Mouse (Mus musculus) neural tube, embryonic 12.5 days (tissue): Measurements from ENCODE around the gene Ube2q2. TPM values are rescaled to one million over a fixed set of nuclear protein-coding genes. Genes with fewer than 3 reads are reported as not detected.
"Not testable (repeated sequence)": the region's sequence is repeated elsewhere in the genome, so short reads cannot be mapped to it uniquely, and the experiment has no call there.

Experiments used
- ATAC-seq: fragments of 200-750 bp; cut with Nextera tagmentation; 2 replicates; pipeline ENCODE4 v1.8.0; 2017; ENCODE audit warnings: low read depth, mild to moderate bottlenecking, moderate TSS enrichment, moderate library complexity; ENCODE audit not compliant: low FRiP score
- H3K27ac ChIP-seq: fragments of 300-500 bp; sonication (generic); 2 replicates; pipeline ENCODE4 v1.5.1; 2016
- H3K27me3 ChIP-seq: fragments of 300-500 bp; sonication (generic); replicated peaks from 2 replicates; pipeline ENCODE4 v1.6.1; 2016; ENCODE audit warnings: mild to moderate bottlenecking
- H3K36me3 ChIP-seq: fragments of 300-500 bp; sonication (generic); 2 replicates; pipeline ENCODE4 v1.6.1; 2016; ENCODE audit warnings: mild to moderate bottlenecking
- H3K4me1 ChIP-seq: fragments of 300-500 bp; sonication (generic); 2 replicates; pipeline ENCODE4 v1.6.1; 2016
- H3K4me2 ChIP-seq: fragments of 300-500 bp; sonication (generic); replicated peaks from 2 replicates; pipeline ENCODE4 v1.6.1; 2016; ENCODE audit warnings: mild to moderate bottlenecking
- H3K4me3 ChIP-seq: fragments of 300-500 bp; sonication (generic); 2 replicates; pipeline ENCODE4 v1.5.1; 2016
- H3K9ac ChIP-seq: fragments of 300-500 bp; sonication (generic); 2 replicates; pipeline ENCODE4 v1.6.1; 2016; ENCODE audit warnings: mild to moderate bottlenecking
- H3K9me3 ChIP-seq: fragments of 300-500 bp; sonication (generic); 2 replicates; pipeline ENCODE4 v1.6.1; 2016; ENCODE audit warnings: mild to moderate bottlenecking
- WGBS: fragments of 180-500 bp; shearing (Covaris S2); methylation state at CpG from one replicate; pipeline ENCODE4 v1.1.7; 2016; 5-methylcytosine and 5-hydroxymethylcytosine counted together
- polyA plus RNA-seq: library from polyadenylated mRNA; unstranded; fragments of >200 nt; fragmentation: Nextera tagmentation; extraction: Ambion mirVana; gene quantifications from 2 replicates; pipeline ENCODE4 v1.2.1, GENCODE M21; 2016

Gene Ube2q2
- polyA plus RNA-seq, 1 experiment from 2014 or later = 54.5 TPM

DNA sequence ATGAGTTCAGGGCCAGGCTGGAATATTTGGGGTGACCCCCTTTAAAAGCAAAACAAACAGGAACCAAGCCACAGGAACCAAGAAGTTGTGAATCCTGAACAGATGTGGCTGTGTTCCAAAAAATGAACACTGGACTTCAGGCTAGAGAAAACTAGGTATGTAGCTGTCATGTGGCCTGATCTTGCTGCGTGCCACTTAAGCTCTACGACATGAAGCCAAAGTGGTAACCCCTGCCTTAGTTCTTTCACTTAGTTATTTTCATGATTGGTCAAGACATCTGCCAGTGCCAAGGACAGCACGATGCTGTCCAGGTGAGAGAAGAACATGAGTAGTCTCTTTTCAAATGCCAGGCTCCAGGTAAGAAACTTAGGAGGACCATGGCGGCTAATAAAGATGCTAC lies 98.3 kb downstream of the Ube2q2 start:
- H3K9me3 ChIP-seq = no peaks in the 10 kb centered on the region
- no peaks in the 10 kb centered on the region for H3K36me3 ChIP-seq
- no peak overlapping the region for H3K9ac ChIP-seq
- no peak for ATAC-seq
- H3K4me1 ChIP-seq = no peaks in the 10 kb centered on the region
- H3K4me3 ChIP-seq = no peak overlapping the region
- no peak overlapping the region for H3K4me2 ChIP-seq
- no peaks in the 10 kb centered on the region for H3K27me3 ChIP-seq
- 96% methylated on average over 4 of the region's 4 CpGs for WGBS
- no peak overlapping the region for H3K27ac ChIP-seq

DNA sequence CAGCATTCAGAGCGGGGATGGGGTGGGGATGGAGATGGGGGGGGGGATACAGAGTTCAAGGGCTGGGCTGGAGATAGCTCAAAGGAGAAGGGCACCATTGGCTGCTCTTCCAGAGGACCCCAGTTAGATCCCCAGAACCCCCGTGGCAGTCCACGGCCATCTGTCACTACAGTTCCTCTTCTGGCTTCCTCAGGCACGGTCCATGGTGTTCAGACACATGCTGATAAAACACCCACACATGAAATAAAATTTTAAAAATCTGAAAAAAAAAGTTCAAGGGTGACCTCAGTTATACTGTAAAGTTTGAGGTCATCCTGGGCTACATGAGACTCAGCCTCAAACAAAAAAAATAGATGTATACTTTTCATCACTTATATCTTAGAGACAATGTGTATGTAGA lies 99.8 kb downstream of the Ube2q2 start:
- no peaks in the 10 kb centered on the region for H3K27me3 ChIP-seq
- H3K9me3 ChIP-seq = no peaks in the 10 kb centered on the region
- H3K36me3 ChIP-seq = no peaks in the 10 kb centered on the region
- no peak overlapping the region for H3K27ac ChIP-seq
- ATAC-seq = no peak
- no peaks in the 10 kb centered on the region for H3K4me1 ChIP-seq
- H3K4me3 ChIP-seq = no peak overlapping the region
- no peak overlapping the region for H3K9ac ChIP-seq
- 85% methylated on average over 4 of the region's 4 CpGs for WGBS
- H3K4me2 ChIP-seq = no peak overlapping the region

DNA sequence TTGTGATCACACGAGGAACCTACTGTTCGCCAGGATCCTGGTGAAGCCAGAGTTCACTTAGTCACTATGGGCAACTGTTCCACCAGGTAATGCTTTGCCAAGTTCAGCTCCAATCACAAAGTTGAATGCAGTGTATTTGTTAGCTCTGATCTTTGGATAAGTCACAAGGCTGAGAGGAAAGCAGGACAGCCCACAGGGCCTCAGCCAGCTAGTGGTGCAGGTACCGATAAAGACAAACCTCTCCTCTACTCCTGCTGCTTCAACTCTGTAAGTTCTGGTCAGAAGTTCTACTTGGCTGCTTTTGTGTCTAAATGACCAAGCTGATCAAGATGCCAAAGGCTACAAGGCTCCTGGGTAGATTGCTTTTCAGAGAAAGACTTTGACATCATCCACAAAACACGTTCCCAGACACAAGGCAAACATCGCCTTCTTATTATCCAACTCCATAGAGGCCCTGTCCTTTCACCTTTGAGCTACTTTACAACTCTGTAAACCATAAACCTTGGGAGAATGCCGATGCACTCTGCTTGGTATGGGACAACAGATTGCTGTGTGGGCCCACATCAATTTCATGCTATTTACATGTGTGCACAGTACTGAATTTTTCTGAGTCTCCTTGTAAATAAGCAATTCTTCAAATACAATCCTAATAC lies 102.1 kb downstream of the Ube2q2 start:
- no peak overlapping the region for H3K9ac ChIP-seq
- no peaks in the 10 kb centered on the region for H3K9me3 ChIP-seq
- WGBS = 66% methylated on average over 6 of the region's 6 CpGs
- no peaks in the 10 kb centered on the region for H3K4me1 ChIP-seq
- H3K4me3 ChIP-seq = no peak overlapping the region
- H3K27ac ChIP-seq = no peak overlapping the region
- no peaks in the 10 kb centered on the region for H3K36me3 ChIP-seq
- no peak for ATAC-seq
- H3K27me3 ChIP-seq = no peaks in the 10 kb centered on the region
- H3K4me2 ChIP-seq = no peak overlapping the region

DNA sequence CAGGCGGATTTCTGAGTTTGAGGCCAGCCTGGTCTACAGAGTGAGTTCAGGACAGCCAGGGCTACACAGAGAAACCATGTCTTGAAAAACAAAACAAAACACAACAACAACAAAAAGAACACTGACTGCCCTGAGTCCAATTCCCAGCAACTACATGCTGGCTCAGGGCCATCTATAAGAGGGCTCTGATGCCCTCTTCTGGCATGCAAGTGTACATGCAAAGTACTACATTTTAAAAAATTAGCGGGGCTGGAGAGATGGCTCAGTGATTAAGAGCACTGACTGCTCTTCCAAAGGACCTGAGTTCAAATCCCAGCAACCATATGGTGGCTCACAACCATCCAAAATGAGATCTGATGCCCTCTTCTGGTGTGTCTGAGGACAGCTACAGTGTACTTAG lies 103.4 kb downstream of the Ube2q2 start:
- H3K4me1 ChIP-seq, H3K4me3 ChIP-seq, H3K9ac ChIP-seq, H3K27me3 ChIP-seq, H3K4me2 ChIP-seq, ATAC-seq, H3K9me3 ChIP-seq, H3K36me3 ChIP-seq, H3K27ac ChIP-seq: not testable (repeated sequence)
- WGBS = 60% methylated on average over 2 of the region's 2 CpGs

DNA sequence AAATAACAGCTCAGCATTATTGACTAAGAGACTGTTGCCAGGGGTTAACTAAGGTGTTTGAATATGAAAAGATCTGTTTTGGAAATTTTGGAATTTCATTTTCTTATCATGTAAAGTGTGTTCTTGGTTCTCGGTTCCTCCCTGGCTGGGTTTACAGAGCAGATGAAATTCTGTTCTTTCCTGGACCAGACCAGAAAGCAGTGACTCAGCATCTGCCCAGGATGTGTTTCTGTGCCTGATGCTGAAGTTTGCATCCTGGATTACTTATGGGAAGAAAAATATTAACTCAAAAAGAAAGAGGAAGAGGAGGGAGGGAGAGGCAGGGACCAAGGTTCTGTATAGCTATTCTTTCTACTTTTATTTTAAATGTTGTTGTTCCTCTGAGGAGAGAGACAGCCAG lies 105.2 kb downstream of the Ube2q2 start:
- no peak for ATAC-seq
- WGBS = 81% methylated on average over 1 of the region's 1 CpGs
- H3K9me3 ChIP-seq = no peaks in the 10 kb centered on the region

DNA sequence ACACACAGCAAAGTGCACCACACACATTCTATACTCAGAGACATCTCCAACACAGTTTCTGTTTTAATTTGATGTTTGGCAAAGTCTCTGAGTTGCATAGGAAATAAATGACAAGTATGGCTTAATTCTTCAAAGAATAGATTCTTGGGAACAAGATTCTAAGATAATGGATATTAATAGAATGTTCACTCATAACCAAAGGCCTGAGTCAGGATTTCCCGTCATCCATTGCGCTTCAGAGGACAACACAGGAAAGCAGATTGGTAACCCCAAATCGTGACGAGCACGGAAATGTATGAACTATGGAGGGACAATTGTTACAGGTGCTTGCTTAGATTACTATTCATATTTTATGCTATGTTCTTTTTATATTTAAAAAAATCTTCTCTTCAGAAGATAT lies 106.4 kb downstream of the Ube2q2 start:
- Histone ChIP-seq H3K4me2 (no peak overlapping the region), H3K4me1 (no peaks in the 10 kb centered on the region), H3K27ac (no peak overlapping the region), H3K4me3 (no peak overlapping the region), H3K36me3 (no peaks in the 10 kb centered on the region), H3K9ac (no peak overlapping the region), H3K27me3 (no peaks in the 10 kb centered on the region), H3K9me3 (no peaks in the 10 kb centered on the region)
- 91% methylated on average over 5 of the region's 5 CpGs for WGBS
- ATAC-seq = no peak

More for the DNA sequence above, 105.2 kb downstream of the Ube2q2 start:
- no peak overlapping the region for H3K27ac ChIP-seq
- H3K4me1 ChIP-seq = no peaks in the 10 kb centered on the region
- H3K9ac ChIP-seq = no peak overlapping the region
- no peak overlapping the region for H3K4me2 ChIP-seq
- no peaks in the 10 kb centered on the region for H3K27me3 ChIP-seq
- no peak overlapping the region for H3K4me3 ChIP-seq
- no peaks in the 10 kb centered on the region for H3K36me3 ChIP-seq

DNA sequence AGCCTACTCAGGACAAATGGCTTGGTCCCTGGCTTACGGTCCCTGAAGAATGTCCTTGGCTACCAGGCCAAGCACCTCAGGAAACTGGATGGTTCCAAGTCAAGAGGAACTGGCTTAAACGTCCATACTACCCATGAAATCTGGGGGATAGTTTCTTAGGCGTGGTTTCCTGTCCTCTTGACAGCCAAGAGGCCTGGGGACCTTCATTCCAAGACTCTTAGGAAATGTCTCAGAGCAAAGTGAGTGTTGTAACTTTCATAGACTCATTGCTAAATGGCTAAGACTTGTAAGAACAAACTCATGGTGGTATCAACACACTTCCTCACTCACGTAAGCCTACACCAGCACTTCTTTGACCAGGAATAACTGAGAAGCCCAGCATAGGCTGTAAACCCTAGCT lies 107.0 kb downstream of the Ube2q2 start:
- 71% methylated on average over 4 of the region's 4 CpGs for WGBS
- H3K9ac ChIP-seq = no peak overlapping the region
- no peak overlapping the region for H3K27ac ChIP-seq
- no peaks in the 10 kb centered on the region for H3K36me3 ChIP-seq
- no peak overlapping the region for H3K4me2 ChIP-seq
- no peaks in the 10 kb centered on the region for H3K4me1 ChIP-seq
- H3K4me3 ChIP-seq = no peak overlapping the region
- ATAC-seq = no peak
- H3K9me3 ChIP-seq = no peaks in the 10 kb centered on the region
- no peaks in the 10 kb centered on the region for H3K27me3 ChIP-seq

DNA sequence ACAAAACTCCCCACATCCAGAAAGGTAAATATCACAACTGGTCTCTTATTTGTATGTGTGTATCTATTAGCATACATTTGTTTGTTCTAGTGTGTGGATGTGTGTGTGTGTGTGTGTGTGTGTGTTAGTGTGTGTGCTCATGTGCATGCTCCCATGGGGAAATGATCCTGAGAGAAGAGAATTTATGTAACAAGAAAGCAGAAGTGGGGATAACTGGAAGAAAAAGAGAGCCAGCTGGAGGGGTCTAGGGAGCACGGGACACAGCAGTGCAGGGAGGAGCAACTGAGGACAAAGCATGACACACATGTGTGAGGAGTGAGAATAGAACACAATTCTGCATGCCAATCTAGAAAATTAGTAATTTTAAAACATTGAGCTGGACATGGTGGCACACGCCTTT lies 108.5 kb downstream of the Ube2q2 start:
- H3K9ac ChIP-seq = no peak overlapping the region
- no peaks in the 10 kb centered on the region for H3K27me3 ChIP-seq
- H3K36me3 ChIP-seq = no peaks in the 10 kb centered on the region
- no peak overlapping the region for H3K4me3 ChIP-seq
- H3K4me2 ChIP-seq = no peak overlapping the region
- no peak for ATAC-seq
- no peaks in the 10 kb centered on the region for H3K4me1 ChIP-seq
- no peak overlapping the region for H3K27ac ChIP-seq
- H3K9me3 ChIP-seq = no peaks in the 10 kb centered on the region
- 88% methylated on average over 2 of the region's 2 CpGs for WGBS

Other genes with a start within 250 kb of the Ube2q2 start
- 4.1 and 4.4 TPM in 2 replicates for gene Hykk, start 231.6 kb upstream of the Ube2q2 start, polyA plus RNA-seq
- 282 and 287 TPM in 2 replicates for gene Psma4, start 198.1 kb upstream of the Ube2q2 start, polyA plus RNA-seq
- gene AY074887, start 197.9 kb upstream of the Ube2q2 start, polyA plus RNA-seq = 0.87 and 0.92 TPM in 2 replicates
- gene Chrna5, start 168.0 kb upstream of the Ube2q2 start, polyA plus RNA-seq = 6.3 and 6.8 TPM in 2 replicates
- gene Chrna3, start 122.3 kb upstream of the Ube2q2 start, polyA plus RNA-seq = 29.9 and 30.7 TPM in 2 replicates
- 2.7 and 3.7 TPM in 2 replicates for gene Chrnb4, start 100.1 kb upstream of the Ube2q2 start, polyA plus RNA-seq
- gene Fbxo22, start 60.1 kb downstream of the Ube2q2 start, polyA plus RNA-seq = 80.7 and 82.8 TPM in 2 replicates
- 1.3 and 1.6 TPM in 2 replicates for gene Nrg4, start 178.0 kb downstream of the Ube2q2 start, polyA plus RNA-seq
- 1.7 and 2.0 TPM in 2 replicates for gene Tmem266, start 178.1 kb downstream of the Ube2q2 start, polyA plus RNA-seq